8 mouse cellular contexts compared by ENCODE assay signal in genomic region chr7:125707186-125707585, GRCm38 (mm10). TPM values are rescaled to one million over a fixed set of nuclear protein-coding genes. Genes with fewer than 3 reads are reported as not detected.
DNase-seq lines count a peak whose midpoint lies in the region; ATAC-seq and TF ChIP-seq lines count a peak whose summit lies in the region.

No protein-coding gene starts in this region.

- ATAC-seq in kidney, embryonic 14.5 days (ENCODE audit: low FRiP score, low TSS enrichment): peak; percentile 86
- ATAC-seq in liver, embryonic 16.5 days (ENCODE audit: low read depth): peak; percentile 74
- peak; percentile 90 for ATAC-seq in neural tube, embryonic 12.5 days (ENCODE audit: low FRiP score, low read depth)

- H3K9me3 ChIP-seq in kidney, embryonic 14.5 days (ENCODE audit: control insufficient read depth, low read length): no peaks in the 10 kb centered on the region
- H3K9me3 ChIP-seq in liver, embryonic 16.5 days (replicated peaks; ENCODE audit: control insufficient read depth, low read length): no peaks in the 10 kb centered on the region
- no peaks in the 10 kb centered on the region for H3K9me3 ChIP-seq in neural tube, embryonic 12.5 days

- under 1% methylated on average over 24 of the region's 24 CpGs for WGBS in kidney, embryonic 14.5 days
- WGBS in liver, embryonic 16.5 days (ENCODE audit: insufficient replicate concordance): under 1% methylated on average over 24 of the region's 24 CpGs
- under 1% methylated on average over 24 of the region's 24 CpGs for whole genome bisulfite sequencing in neural tube, embryonic 12.5 days

- no peak for TF ChIP-seq CTCF in cortical plate, adult 2 months (IDR thresholded peaks at IDR 0.05; ENCODE audit: extremely low read depth, insufficient read depth, low read length)

- peaks cover 23% of the 10 kb centered on the region for H3K36me3 ChIP-seq in kidney, embryonic 14.5 days (ENCODE audit: control insufficient read depth, insufficient read depth, low read length)
- peaks cover 11% of the 10 kb centered on the region for H3K36me3 ChIP-seq in liver, embryonic 16.5 days (ENCODE audit: control insufficient read depth, insufficient read depth)
- H3K36me3 ChIP-seq in neural tube, embryonic 12.5 days: peaks cover 28% of the 10 kb centered on the region

- H3K4me2 ChIP-seq in kidney, embryonic 14.5 days (replicated peaks; ENCODE audit: low read depth, low read length): peak overlapping the region; percentile 68
- H3K4me2 ChIP-seq in liver, embryonic 16.5 days (ENCODE audit: low read depth, low read length): peak overlapping the region; percentile 96
- H3K4me2 ChIP-seq in neural tube, embryonic 12.5 days (replicated peaks): peak overlapping the region; percentile 73

- peak; percentile 56 for DNase-seq in right cerebral cortex, adult 18-20 months
- no peak for DNase-seq in right cerebral cortex, postnatal 25 days
- DNase-seq in gastrocnemius, postnatal 25 days: peak; percentile 68
- peak; percentile 60 for DNase-seq in urinary bladder, postnatal 25 days (ENCODE audit: low spot score)

- no peaks in the 10 kb centered on the region for H3K27me3 ChIP-seq in kidney, embryonic 14.5 days (ENCODE audit: control insufficient read depth, insufficient read depth, low read length)
- no peaks in the 10 kb centered on the region for H3K27me3 ChIP-seq in liver, embryonic 16.5 days (ENCODE audit: control insufficient read depth, insufficient read depth, low read depth, low read length)
- H3K27me3 ChIP-seq in neural tube, embryonic 12.5 days (replicated peaks): no peaks in the 10 kb centered on the region

- peak overlapping the region; percentile 22; the same call in 1 of the 2 replicates for H3K27ac ChIP-seq in cortical plate, adult 2 months (ENCODE audit: insufficient read depth, low read length)
- peak overlapping the region; percentile 88 for H3K27ac ChIP-seq in kidney, embryonic 14.5 days (ENCODE audit: low read depth, low read length)
- H3K27ac ChIP-seq in liver, embryonic 16.5 days (ENCODE audit: low read length): peak overlapping the region; percentile 88
- peak overlapping the region; percentile 85 for H3K27ac ChIP-seq in neural tube, embryonic 12.5 days

- peak overlapping the region; percentile 80 for H3K9ac ChIP-seq in kidney, embryonic 14.5 days (ENCODE audit: low read depth, low read length)
- peak overlapping the region; percentile 90 for H3K9ac ChIP-seq in liver, embryonic 16.5 days (ENCODE audit: low read depth, low read length)
- H3K9ac ChIP-seq in neural tube, embryonic 12.5 days: peak overlapping the region; percentile 85

- H3K4me3 ChIP-seq in cortical plate, adult 2 months (ENCODE audit: insufficient read depth, low read length): peak overlapping the region; percentile 86
- H3K4me3 ChIP-seq in kidney, embryonic 14.5 days (ENCODE audit: low read length): peak overlapping the region; percentile 82
- H3K4me3 ChIP-seq in liver, embryonic 16.5 days (ENCODE audit: low read depth, low read length): peak overlapping the region; percentile 94
- H3K4me3 ChIP-seq in neural tube, embryonic 12.5 days: peak overlapping the region; percentile 78

- TF ChIP-seq POLR2A in cortical plate, adult 2 months (IDR thresholded peaks at IDR 0.05; ENCODE audit: extremely low read depth, insufficient read depth, low read length): no peak

- peaks cover 9% of the 10 kb centered on the region for H3K4me1 ChIP-seq in cortical plate, adult 2 months (ENCODE audit: control insufficient read depth, insufficient read depth, low read length)
- H3K4me1 ChIP-seq in kidney, embryonic 14.5 days (ENCODE audit: control insufficient read depth, insufficient read depth, low read length): peaks cover 31% of the 10 kb centered on the region
- H3K4me1 ChIP-seq in liver, embryonic 16.5 days (ENCODE audit: control insufficient read depth, low read depth, low read length): peaks cover 31% of the 10 kb centered on the region
- peaks cover 32% of the 10 kb centered on the region for H3K4me1 ChIP-seq in neural tube, embryonic 12.5 days

RNA-seq across cellular contexts. Expression of gene Gtf3c1, which starts 0.4 kb away (rescaled TPM):
- polyA plus RNA-seq in cortical plate, adult 2 months (2012; rRNA removed): 54.2 and 56.0 TPM in 2 replicates
- total RNA-seq in gastrocnemius, postnatal 25 days (2021): 10 to 100 TPM; 28.4 to 29.0 TPM
- 20.0 and 35.5 TPM in 2 replicates for polyA plus RNA-seq in kidney, embryonic 14.5 days (2014; fragmentation: Nextera tagmentation; extraction: Ambion mirVana)
- 7.1 and 7.3 TPM in 2 replicates for polyA plus RNA-seq in liver, embryonic 16.5 days (2015; fragmentation: Nextera tagmentation; extraction: Ambion mirVana)
- polyA plus RNA-seq in neural tube, embryonic 12.5 days (2016; fragmentation: Nextera tagmentation; extraction: Ambion mirVana): 44.9 and 46.8 TPM in 2 replicates

RNA-seq across cellular contexts. Expression of gene D430042O09Rik, which starts 0.5 kb away (rescaled TPM):
- 17.3 and 17.9 TPM in 2 replicates for polyA plus RNA-seq in cortical plate, adult 2 months (2012; rRNA removed)
- 1 to 10 TPM; 4.7 to 9.0 TPM for total RNA-seq in gastrocnemius, postnatal 25 days (2021)
- 7.3 and 11.5 TPM in 2 replicates for polyA plus RNA-seq in kidney, embryonic 14.5 days (2014; fragmentation: Nextera tagmentation; extraction: Ambion mirVana)
- 2.0 and 2.3 TPM in 2 replicates for polyA plus RNA-seq in liver, embryonic 16.5 days (2015; fragmentation: Nextera tagmentation; extraction: Ambion mirVana)
- polyA plus RNA-seq in neural tube, embryonic 12.5 days (2016; fragmentation: Nextera tagmentation; extraction: Ambion mirVana): 8.7 and 9.7 TPM in 2 replicates

Comparison
In these comparisons a context has a peak if more than half of its experiments do, and no peak if none do; other contexts are left out.
1. H3K27ac ChIP-seq: peak in every context shown above with its lines; median percentile 88 in kidney, embryonic 14.5 days; 88 in liver, embryonic 16.5 days; 85 in neural tube, embryonic 12.5 days; 22 in cortical plate, adult 2 months.